In the genomic region with DNA sequence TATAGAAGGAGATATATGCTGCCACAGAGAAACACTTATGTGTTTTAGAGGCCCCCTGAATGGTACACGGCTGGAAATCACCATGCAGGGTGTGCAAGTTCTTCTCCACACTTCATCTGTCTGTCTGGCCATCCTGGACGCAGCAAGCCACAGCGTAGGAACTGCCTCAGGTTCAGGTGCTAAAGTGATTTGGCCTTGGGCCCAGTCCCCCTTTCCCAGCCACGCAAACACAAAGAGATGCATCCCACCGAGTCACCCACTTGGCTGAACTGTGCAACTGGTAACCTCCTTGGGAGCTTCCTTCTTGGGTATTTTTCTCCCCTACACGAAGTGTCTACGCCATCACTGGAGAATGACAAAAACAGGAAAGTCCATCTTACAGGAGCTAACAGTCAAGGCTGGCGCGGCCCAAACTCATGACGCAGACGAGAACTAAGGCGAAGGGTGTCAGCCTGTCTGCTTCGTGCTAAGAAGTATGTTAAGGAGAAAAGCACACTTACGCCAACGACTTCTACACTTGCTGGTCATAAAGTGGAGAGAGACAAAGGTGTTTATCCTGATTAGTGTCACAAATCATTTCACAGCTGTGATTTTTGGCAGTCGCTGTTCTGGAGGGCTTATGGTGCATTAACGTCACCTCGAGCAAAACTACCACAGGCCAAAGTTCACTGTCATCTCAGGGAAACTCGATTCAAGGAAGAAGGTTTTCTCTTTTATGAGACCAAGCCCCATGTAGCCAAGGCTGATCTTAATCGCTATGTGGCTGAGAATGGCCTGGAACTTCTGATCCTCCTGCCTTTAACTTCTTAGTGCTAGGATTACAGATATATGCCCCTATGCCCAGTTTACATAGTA, we compare ENCODE assay signal across 24 mouse cellular contexts. TPM values are rescaled to one million over a fixed set of nuclear protein-coding genes. Genes with fewer than 3 reads are reported as not detected.
DNase-seq lines count a peak whose midpoint lies in the region; ATAC-seq lines count a peak whose summit lies in the region.
"Had no signal": no experiment of that assay in that cellular context is flagged by ENCODE, and none has a peak within 500 bp of the region (broad histone marks: within the 10 kb centered on the region; RNA-seq: fewer than 3 reads in every experiment).

No protein-coding gene starts in this region.

- peak; percentile 16 for DNase-seq in gastrocnemius, adult 18-20 months (ENCODE audit: low spot score)
- no peak for DNase-seq in gastrocnemius, postnatal 4 days (ENCODE audit: low spot score in 2 of 2)
- DNase-seq in heart, postnatal 14 days = peak; percentile 50 to 59
- DNase-seq in large intestine, adult 2 months (ENCODE audit: low read depth, low spot score) = peak; percentile 69
- DNase-seq in embryo, embryonic 10.5 days (ENCODE audit: low spot score) = no peak
- no peak for DNase-seq in cerebellum, postnatal 10 days
- DNase-seq: adrenal gland, postnatal 10 days; cerebellum, adult 11 months; cerebellum, postnatal 36 days; kidney, adult 9 months; layer of hippocampus, adult 9-11 months; right cerebral cortex, postnatal 4 days; thymus, postnatal 14 days had no signal

- H3K27me3 ChIP-seq in kidney, embryonic 15.5 days = no peaks in the 10 kb centered on the region
- H3K27me3 ChIP-seq: lung, embryonic 15.5 days; midbrain, embryonic 12.5 days; Patski had no signal

- H3K27ac ChIP-seq in brown adipose tissue, adult 24 weeks (replicated peaks; ENCODE audit: low read depth, low read length) = peak overlapping the region; percentile 89
- H3K27ac ChIP-seq in kidney, embryonic 15.5 days = no peak overlapping the region
- H3K27ac ChIP-seq: left cerebral cortex, adult 2 months; limb, embryonic 12.5 days; liver, embryonic 14.5 days; lung, embryonic 15.5 days; midbrain, embryonic 12.5 days had no signal

- intact Hi-C loops in heart, postnatal 14 days (cut with DNase I) = no loop called here

- no peak overlapping the region for H3K4me3 ChIP-seq in brown adipose tissue, adult 24 weeks (ENCODE audit: insufficient read depth, low read depth, low read length)
- H3K4me3 ChIP-seq in kidney, embryonic 15.5 days (replicated peaks) = no peak overlapping the region
- H3K4me3 ChIP-seq: left cerebral cortex, adult 2 months; limb, embryonic 12.5 days; lung, embryonic 15.5 days; midbrain, embryonic 12.5 days had no signal

- no peak overlapping the region for H3K4me2 ChIP-seq in kidney, embryonic 15.5 days
- H3K4me2 ChIP-seq: limb, embryonic 12.5 days; lung, embryonic 15.5 days; midbrain, embryonic 12.5 days had no signal

- H3K9ac ChIP-seq in kidney, embryonic 15.5 days = no peak overlapping the region
- H3K9ac ChIP-seq: limb, embryonic 12.5 days; liver, embryonic 14.5 days; lung, embryonic 15.5 days; midbrain, embryonic 12.5 days had no signal

- no peaks in the 10 kb centered on the region for H3K36me3 ChIP-seq in kidney, embryonic 15.5 days
- H3K36me3 ChIP-seq: limb, embryonic 12.5 days; lung, embryonic 15.5 days; midbrain, embryonic 12.5 days had no signal

- no peaks in the 10 kb centered on the region for H3K9me3 ChIP-seq in kidney, embryonic 15.5 days (replicated peaks)
- H3K9me3 ChIP-seq: lung, embryonic 15.5 days; midbrain, embryonic 12.5 days had no signal

- no peak for ATAC-seq in kidney, embryonic 15.5 days (replicated peaks; ENCODE audit: low FRiP score)
- ATAC-seq: Patski had no signal

- WGBS in large intestine, adult 2 months = 32% methylated on average over 20 of the region's 20 CpGs
- WGBS in kidney, embryonic 15.5 days = 68% methylated on average over 20 of the region's 20 CpGs

- H3K4me1 ChIP-seq in brown adipose tissue, adult 24 weeks (ENCODE audit: control insufficient read depth, insufficient read depth, insufficient read length, low read length) = peaks cover 26% of the 10 kb centered on the region
- H3K4me1 ChIP-seq in kidney, embryonic 15.5 days = no peaks in the 10 kb centered on the region
- H3K4me1 ChIP-seq: limb, embryonic 12.5 days; midbrain, embryonic 12.5 days had no signal

RNA-seq across cellular contexts. Expression of gene Cldn5, which starts 30.2 kb away (rescaled TPM):
- 1 to 10 TPM; 3.3 to 9.9 TPM for total RNA-seq in gastrocnemius, adult 18-20 months (2021)
- total RNA-seq in gastrocnemius, postnatal 4 days (2021) = 10 to 100 TPM; 47.8 to 59.5 TPM
- 36.1 and 37.1 TPM in 2 replicates for polyA plus RNA-seq in brown adipose tissue, adult 24 weeks (2012; ENCODE audit: insufficient read depth, insufficient read length, missing spikeins)
- total RNA-seq in heart, postnatal 14 days (2021) = 10 to 100 TPM; 52.8 to 62.4 TPM
- polyA plus RNA-seq in large intestine, adult 2 months (2012; rRNA removed) = 9.9 and 10.1 TPM in 2 replicates
- polyA plus RNA-seq in kidney, embryonic 15.5 days (2015; fragmentation: Nextera tagmentation; extraction: Ambion mirVana) = 93.2 and 99.2 TPM in 2 replicates
- total RNA-seq: granulocyte monocyte progenitor cell, adult 5-6 weeks; megakaryocyte progenitor cell, adult 5-6 weeks; monocyte, adult 5-6 weeks had no signal
- polyA plus RNA-seq: Patski had no signal

Comparison
In these comparisons a context has a peak if more than half of its experiments do, and no peak if none do; other contexts are left out.
1. DNase-seq: peak in gastrocnemius, adult 18-20 months (single experiment), heart, postnatal 14 days (2 of 2) and large intestine, adult 2 months (single experiment); none in gastrocnemius, postnatal 4 days (0 of 2), embryo, embryonic 10.5 days (single experiment) and cerebellum, postnatal 10 days (0 of 2).
2. RNA of gene Cldn5, which starts 30.2 kb away (total RNA-seq): 52.8 to 62.4 TPM in heart, postnatal 14 days and 47.8 to 59.5 TPM in gastrocnemius, postnatal 4 days; 3.3 to 9.9 TPM in gastrocnemius, adult 18-20 months; every median in the first group is over 4 times any median in the second.